17 mouse cellular contexts compared by ENCODE assay signal in the genomic region with DNA sequence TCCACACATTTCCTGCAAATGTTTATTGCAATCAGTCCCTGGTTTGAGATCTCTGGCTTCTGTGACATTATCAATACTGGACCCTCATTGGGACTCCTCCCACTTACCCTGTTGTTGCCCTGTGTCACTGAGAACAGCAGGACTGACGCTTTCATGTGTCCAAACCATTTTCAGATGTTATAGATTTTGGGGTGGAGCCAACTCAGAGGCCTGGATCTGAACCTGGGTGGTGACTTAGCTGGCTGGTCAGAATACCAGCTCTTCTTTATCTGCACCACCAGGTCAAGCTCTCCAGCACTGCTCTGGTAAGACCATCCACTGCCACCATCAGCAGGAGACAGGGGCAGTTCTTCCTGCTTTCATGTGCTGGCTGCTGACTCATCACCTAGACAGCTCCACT.
"Had no signal": no experiment of that assay in that cellular context is flagged by ENCODE, and none has a peak within 500 bp of the region (broad histone marks: within the 10 kb centered on the region; RNA-seq: fewer than 3 reads in every experiment).

No protein-coding gene starts in this region.

- H3K36me3 ChIP-seq: liver, embryonic 13.5 days; midbrain, embryonic 10.5 days; neural tube, embryonic 13.5 days; stomach, embryonic 15.5 days had no signal

- ATAC-seq: hindbrain, embryonic 16.5 days; inflammation-experienced regulatory T-cells, adult 6 months; midbrain, embryonic 16.5 days had no signal

- DNase-seq: kidney, adult 11 months; kidney, adult 9 months; kidney, postnatal 36 days; liver, embryonic 13.5 days; lung, embryonic 14.5 days; lung, postnatal 10 days; retina, postnatal 1 day; right cerebral cortex, postnatal 4 days; thymus, postnatal 36 days had no signal

- H3K27me3 ChIP-seq: liver, embryonic 13.5 days; neural tube, embryonic 13.5 days; stomach, embryonic 15.5 days had no signal

- H3K9ac ChIP-seq: liver, embryonic 13.5 days; lung, embryonic 14.5 days; neural tube, embryonic 13.5 days; stomach, embryonic 15.5 days had no signal

- H3K4me2 ChIP-seq: liver, embryonic 13.5 days; lung, embryonic 14.5 days; neural tube, embryonic 13.5 days; stomach, embryonic 15.5 days had no signal

- H3K27ac ChIP-seq: kidney, postnatal 0 days; left cerebral cortex, adult 2 months; liver, embryonic 13.5 days; midbrain, embryonic 10.5 days; neural tube, embryonic 13.5 days; stomach, embryonic 15.5 days had no signal

- H3K9me3 ChIP-seq: liver, embryonic 13.5 days; midbrain, embryonic 10.5 days; neural tube, embryonic 13.5 days; stomach, embryonic 15.5 days had no signal

- H3K4me1 ChIP-seq: liver, embryonic 13.5 days; midbrain, embryonic 10.5 days; neural tube, embryonic 13.5 days; stomach, embryonic 15.5 days had no signal

- H3K4me3 ChIP-seq: left cerebral cortex, adult 2 months; liver, embryonic 13.5 days; midbrain, embryonic 10.5 days; neural tube, embryonic 13.5 days; stomach, embryonic 15.5 days had no signal
